Mouse (Mus musculus) heart, postnatal 4 days (tissue): Measurements from ENCODE around the gene Clock. TPM values are rescaled to one million over a fixed set of nuclear protein-coding genes. Genes with fewer than 3 reads are reported as not detected.

Experiments used
- DNase-seq: peaks from one replicate; pipeline ENCODE4 v3.0.0; 2021
- total RNA-seq, 2 experiments: library from RNA; stranded (reverse); gene quantifications; 2 replicates each; pipeline ENCODE4 v1.2.3; 2021

Clock gene
- total RNA-seq, 2 experiments from 2014 or later: 37.1 to 38.9 TPM

DNA sequence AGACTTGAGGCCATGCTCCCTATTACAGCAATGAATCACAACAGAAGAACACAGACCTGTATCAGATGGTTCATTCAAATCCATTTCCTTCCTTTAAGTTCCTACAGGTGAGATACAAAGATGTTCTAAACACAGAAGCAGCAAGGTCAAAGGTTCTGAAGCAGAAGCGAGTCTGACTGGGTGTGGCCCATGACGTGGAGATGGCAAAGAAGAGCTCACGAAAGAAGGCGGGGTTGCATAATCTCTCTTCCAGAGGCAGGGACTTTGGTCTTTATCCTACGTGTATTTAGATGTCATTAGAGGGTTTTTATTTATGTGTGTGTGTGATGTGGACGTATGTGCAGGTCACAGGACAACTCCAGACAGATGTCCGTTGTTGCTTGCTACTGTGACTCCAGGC, 126.9 kb downstream of the Clock start:
- DNase-seq: no peak

DNA sequence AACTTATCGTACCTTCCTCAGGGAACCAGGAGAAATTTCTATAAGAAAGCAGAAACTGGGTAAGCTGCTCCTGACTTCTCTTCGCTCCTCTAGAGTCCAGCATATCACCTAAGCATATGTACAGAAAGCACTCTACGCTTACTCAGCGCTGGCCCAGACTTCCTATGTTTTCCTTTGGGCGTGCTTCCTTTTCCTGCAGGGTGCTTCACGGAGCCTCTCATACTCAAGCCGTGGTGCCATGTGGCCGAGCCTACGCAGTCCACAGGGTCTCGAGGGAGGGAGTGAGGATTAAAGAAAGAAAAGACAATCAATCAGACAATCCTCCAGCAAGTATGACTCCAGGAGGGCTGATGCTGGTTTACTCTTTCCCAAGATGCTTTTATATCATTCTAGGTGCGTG, 127.8 kb downstream of the Clock start:
- DNase-seq: no peak

DNA sequence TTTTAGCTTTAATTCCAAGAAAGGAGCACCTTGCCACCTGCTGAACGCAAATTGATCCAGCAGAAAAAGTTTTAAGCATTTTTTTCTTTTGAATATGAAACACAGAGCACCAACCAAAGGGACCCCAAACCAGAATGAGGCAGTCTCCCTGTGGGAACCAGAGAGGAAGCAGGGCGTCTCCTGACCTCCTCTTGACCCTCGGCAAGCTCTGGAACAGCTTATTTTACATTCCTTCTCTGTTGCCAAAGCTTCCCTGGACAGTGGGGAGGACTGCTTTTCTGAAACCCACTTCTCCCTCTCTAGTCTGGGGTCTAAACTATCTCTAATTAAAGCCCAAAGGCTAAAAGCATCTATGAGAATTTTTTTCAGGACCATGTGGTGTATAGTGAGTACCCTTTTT, 128.2 kb downstream of the Clock start:
- peak; percentile 23 for DNase-seq

DNA sequence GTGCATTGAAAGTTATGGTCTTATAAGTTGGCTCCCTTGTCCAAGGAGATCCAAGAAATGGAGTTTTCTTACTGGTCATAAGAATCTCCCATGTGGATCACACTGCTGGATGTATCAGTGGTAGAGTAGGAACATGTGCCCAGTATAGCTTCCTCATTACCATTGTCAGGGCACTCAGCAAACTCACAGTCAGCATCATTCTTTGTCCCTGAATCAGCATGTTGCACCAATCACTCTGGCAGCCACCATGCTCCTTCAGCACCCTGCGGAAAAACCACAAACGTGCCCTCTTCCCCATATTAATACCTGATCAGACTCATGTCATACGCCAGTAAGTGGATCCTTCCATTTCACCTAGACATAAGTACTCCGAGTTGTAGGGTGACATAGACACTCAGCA, 129.5 kb downstream of the Clock start:
- no peak for DNase-seq

DNA sequence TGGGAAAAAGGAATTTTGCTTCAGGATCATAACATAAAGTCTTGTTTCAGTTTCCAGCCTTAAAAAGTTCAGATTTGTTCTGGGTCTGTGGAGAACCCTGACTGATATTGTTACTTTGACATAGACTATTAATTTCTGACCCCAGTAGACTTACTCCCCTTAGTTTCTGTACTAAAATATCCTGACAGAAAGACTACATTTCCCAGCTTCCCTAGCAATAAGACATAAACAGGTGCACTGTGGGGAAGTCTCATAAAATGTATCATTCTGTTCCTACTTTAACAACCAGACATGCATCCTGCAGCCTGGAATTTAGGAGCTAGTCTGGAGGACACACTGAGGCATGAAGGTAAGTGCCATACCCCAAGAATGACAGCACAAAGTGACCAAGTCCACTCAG, 133.6 kb downstream of the Clock start:
- no peak for DNase-seq

DNA sequence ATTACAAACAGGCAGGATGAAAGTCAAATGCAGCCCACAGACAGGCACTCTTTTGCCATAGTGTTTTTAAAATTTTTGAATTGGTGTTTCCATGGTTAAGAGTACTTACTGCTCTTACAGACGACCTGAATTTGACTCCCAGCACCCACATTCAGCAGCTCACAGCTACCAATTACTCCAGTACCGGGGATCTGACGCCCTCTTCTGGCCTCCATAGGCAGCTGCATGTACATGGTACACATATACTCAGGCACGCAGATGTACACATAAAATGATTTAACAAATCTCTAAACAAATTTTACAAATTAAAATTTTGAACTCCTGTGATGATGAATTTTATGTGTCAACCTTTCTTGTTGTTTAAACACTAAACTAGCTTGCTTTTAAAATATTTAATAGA, 134.1 kb downstream of the Clock start:
- DNase-seq: no peak

DNA sequence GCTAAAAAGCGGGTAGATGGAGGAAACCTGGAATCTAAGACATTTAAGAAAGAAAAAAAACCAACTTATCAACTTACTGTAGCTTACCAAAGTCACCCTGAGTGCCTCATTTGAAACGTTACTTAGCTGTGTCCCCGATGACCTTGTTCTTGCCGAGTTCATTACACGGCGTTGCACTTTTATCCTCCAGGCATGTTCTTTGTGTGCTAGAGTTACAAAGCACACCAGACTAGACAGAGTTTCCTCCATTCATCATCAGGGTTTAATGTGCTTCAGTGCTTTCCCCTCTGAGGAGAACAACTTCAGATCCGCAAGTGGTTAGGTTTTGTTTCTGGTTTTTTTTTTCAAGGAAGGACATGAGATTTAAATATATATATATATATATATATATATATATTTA, 139.8 kb downstream of the Clock start:
- DNase-seq: no peak

DNA sequence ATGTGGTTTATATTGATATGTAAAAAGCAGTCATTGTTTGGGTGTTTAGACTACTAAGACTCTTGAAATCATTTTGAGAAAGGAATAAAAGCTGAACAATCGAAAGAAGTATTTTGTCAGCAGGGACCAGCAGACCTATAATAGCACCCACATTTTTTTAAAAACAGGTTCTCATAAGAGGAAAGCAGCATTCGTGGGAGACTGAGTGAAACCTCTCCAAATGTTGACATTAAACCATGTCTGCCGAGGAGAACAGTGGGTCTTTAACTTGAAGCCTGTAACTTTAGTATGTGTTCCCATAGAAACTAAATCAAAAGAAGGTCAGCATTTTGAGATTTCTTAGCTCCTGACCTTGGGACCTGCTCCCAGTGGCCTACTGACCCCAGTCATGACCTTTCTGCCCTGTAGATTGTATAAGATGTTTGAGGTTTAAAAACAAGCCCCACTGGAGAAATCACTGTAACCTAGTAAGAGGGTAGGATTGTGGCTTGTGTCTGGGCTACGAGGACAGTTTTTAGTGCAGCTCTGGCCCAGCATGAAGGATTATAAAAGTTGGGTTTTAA, 140.7 kb downstream of the Clock start:
- DNase-seq: no peak

DNA sequence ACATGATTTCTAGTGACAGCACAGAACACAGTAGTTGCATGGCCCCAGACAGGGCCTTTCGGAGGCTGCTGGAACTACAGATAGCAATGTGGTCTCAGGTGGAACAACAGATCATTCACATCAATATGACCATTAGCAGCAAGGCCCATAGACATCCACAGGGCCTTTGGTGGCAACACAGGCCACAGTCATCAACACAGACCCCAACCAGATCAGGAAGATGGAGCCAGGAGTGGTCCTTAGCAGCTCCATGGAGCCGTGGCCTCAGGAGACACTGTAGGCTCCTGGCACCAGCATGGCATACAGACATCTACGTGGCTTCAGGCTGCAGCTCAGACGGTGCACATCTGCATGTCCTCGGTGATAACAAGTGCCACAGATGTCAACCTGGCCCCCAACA, 141.7 kb downstream of the Clock start:
- DNase-seq: no peak

DNA sequence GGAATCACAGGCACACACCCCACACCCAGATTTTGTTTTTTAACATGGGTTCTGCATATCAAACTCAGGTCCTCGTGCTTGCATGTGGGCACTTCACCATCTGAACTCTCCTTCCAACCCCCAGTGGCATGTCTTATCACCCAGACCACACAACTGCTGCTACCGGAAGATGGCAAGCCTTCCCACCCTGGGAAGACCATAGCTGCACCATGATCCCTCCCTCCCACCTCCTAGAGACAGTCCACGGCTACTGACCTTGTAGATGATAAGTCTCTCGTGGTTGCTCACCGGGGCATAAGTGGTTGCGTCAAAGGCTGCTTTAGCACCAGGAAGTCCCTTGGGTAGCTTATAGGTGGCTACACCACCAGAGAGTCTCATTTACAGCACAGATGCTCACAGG, 143.1 kb downstream of the Clock start:
- DNase-seq: no peak

DNA sequence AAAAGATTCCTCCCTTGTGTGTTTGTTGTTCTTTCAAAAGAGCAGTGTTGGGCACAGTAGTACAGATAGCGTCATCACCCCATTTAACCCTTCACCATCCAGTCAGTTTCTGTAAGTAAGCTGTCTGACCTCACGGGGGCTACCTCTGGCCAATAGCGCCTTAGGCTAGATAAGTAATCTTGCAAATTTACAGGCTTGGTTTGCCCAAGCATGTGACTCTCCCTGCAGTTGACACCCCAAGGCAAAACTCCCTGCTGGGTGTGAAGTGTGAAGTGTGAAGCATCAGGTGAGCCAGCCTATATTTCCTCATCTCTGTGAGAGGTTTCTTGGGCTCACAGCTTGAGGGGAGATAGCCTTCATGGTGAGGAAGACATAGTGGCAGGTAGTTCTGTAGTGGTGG, 144.5 kb downstream of the Clock start:
- no peak for DNase-seq

Other genes starting within 250 kb of the Clock start
- 10 to 100 TPM; 20.8 to 23.7 TPM for gene Srd5a3, start 164.5 kb downstream of the Clock start, total RNA-seq
- 10 to 100 TPM; 49.4 to 50.4 TPM for gene Tmem165, start 120.9 kb downstream of the Clock start, total RNA-seq
- not detected for gene Pdcl2, start 26.4 kb upstream of the Clock start, total RNA-seq
- not detected for gene Nmu, start 59.0 kb upstream of the Clock start, total RNA-seq
- gene Gm7271, start 179.2 kb upstream of the Clock start, total RNA-seq: not detected
- gene Exoc1, start 224.5 kb upstream of the Clock start, total RNA-seq: 10 to 100 TPM; 28.7 to 29.8 TPM